Mouse (Mus musculus) left cerebral cortex, adult 18-20 months (tissue): ENCODE measurements around the gene Ak5. TPM values are rescaled to one million over a fixed set of nuclear protein-coding genes. Genes with fewer than 3 reads are reported as not detected.

Experiments
- DNase-seq, 2 experiments: peaks; one replicate each; pipeline ENCODE4 v3.0.0; 2021 to 2022; ENCODE audit warnings: low spot score in 2 of 2, mixed read lengths in 1 of 2
- total RNA-seq, 2 experiments: library from RNA; stranded (reverse); gene quantifications; 2 replicates each; pipeline ENCODE4 v1.2.3; 2021

Gene Ak5
- total RNA-seq, 2 experiments from 2014 or later = 149 to 168 TPM

- no peak for DNase-seq
Observed at GRCm38 (mm10) chr3:152446966-152447365, 221.2 kb downstream of the Ak5 start.

- no peak for DNase-seq
Observed at GRCm38 (mm10) chr3:152444114-152444513, 224.0 kb downstream of the Ak5 start.

GRCm38 (mm10) chr3:152442795-152443194, 225.4 kb downstream of the Ak5 start:
- no peak for DNase-seq

GRCm38 (mm10) chr3:152438068-152438467, 230.1 kb downstream of the Ak5 start:
- DNase-seq = no peak

- no peak for DNase-seq
Observed at GRCm38 (mm10) chr3:152435590-152435989, 232.6 kb downstream of the Ak5 start.

DNA sequence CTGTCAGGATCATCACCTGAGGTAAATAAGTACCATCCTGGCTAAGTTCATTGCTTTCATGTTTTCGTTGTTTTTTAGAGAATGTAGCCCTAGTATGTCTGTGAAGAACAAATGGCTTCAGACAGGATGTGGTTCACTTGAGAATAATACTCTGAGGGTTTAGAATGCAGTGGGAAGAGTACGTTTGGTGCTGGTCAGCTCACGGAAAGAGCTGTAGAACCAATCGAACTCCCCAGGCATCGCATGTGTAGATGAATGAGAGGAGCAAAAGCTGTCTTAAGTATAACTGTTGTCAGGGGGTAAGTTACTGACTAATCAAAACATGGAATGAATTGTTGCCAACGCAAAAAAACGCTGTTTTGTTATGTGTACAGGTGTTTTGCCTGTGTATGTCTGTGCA, 235.5 kb downstream of the Ak5 start:
- DNase-seq = no peak

GRCm38 (mm10) chr3:152428925-152429324, 239.2 kb downstream of the Ak5 start:
- DNase-seq = peak in 1 of 2 experiments; percentile 28

Other genes starting within 250 kb of the Ak5 start
- 10 to 100 TPM; 47.8 to 63.0 TPM for gene Pigk, start 45.7 kb upstream of the Ak5 start, total RNA-seq